Mouse (Mus musculus) CD4-positive naive resting alpha-beta T cell, adult 76 days (primary cell): Measurements from ENCODE around the gene Grm5. TPM values are rescaled to one million over a fixed set of nuclear protein-coding genes. Genes with fewer than 3 reads are reported as not detected.

ENCODE experiments used
- total RNA-seq: library from RNA; stranded (reverse); gene quantifications from one replicate; pipeline ENCODE4 v1.2.4, GENCODE M21; 2023

Grm5 gene
- total RNA-seq, result not detected

DNA sequence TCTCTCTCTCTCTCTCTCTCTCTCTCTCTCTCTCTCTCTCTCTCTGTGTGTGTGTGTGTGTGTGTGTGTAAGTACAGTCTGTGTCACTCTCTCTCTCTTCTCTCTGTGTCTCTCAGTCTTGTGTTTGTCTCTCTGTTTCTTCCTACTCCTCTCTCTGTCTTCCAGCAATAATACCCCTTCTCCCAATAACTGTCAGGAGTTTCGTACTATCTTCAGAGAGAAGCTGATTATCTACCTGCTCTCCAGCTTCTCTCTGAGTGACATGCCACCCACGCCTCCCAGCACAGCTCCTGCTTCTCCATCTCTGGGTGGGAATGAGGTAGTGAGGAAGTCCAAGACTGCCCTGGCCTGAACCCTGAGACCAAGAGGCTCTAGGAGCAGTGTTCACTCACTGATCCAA is at the start of gene Grm5:
TSS of gene Grm5 (plus strand) at position 301 of the 400 bp plus-strand sequence.

Other genes with a start within 250 kb of the Grm5 start
- not detected for gene Tyr, start 90.7 kb upstream of the Grm5 start, total RNA-seq